Mouse (Mus musculus) lung, adult 18-20 months (tissue): ENCODE measurements around the gene Tor2a.
A peak's percentile ranks its signal among the peaks of the same experiment; 100 is the strongest.

Experiments used
- DNase-seq, 2 experiments: peaks; one replicate each; pipeline ENCODE4 v3.0.0; 2022; ENCODE audit warnings: mixed read lengths in 2 of 2

Gene Tor2a

DNA sequence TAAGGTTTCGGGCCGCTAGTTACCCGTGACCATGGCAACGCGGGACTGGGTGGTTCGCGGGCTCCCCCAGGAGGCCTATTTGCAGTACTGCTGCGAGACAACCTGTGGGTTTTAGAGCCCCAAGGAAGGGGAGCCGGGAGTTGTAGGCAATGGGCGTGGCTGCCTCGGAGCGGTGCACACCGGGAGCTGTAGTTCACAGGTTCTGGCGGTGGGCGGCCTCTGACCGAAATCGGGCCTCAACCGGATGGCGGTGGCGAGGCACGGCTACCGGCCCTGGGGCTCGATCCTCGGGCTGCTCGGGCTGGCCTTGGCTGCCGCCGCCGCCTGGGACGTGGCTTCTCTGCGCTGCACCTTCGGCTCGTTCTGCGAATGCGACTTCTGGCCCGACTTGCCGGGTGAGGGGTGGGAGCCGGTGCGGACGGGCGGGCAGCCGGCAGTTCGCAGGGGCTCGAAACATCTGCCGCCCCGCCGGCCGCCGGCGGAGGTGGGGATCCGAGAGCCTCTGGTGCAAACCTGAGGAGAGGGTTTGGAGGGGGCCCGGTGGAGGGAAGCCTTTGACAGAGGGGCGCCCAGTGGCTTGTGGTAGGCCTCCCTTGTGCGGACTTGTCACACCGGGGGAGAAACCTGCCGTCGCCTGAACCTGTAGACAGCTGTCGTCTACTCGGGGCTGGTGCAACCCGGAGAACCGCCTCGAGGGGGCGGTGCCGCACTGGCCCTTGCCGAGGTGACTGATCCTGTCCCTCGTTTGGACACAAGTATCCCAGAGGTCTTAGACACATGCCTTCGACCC, at the start of gene Tor2a:
Gene Tor2a, plus strand, starts transcription at position 179 of the 790 bp plus-strand sequence.
- DNase-seq = peak; percentile 98 to 99

DNA sequence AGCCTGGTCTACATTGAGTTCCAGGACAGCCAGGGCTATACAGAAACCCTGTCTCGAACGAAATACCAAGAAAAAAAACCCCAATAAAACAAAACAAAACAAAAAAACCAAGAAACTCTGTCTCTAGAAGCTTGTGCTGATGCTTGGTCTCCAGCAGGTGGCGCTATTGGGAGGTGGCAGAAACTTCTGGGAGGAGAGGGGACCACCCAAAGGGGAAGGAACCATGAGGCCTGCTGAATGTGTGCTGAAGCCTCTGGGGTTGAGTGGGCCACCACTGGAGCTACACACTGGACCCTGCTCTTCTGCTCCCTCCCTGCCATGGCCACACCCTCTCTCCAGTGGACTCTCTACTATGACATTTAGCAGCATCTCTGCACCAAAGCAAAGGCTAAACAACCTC, 48.4 kb upstream of the Tor2a start:
- DNase-seq = no peak

DNA sequence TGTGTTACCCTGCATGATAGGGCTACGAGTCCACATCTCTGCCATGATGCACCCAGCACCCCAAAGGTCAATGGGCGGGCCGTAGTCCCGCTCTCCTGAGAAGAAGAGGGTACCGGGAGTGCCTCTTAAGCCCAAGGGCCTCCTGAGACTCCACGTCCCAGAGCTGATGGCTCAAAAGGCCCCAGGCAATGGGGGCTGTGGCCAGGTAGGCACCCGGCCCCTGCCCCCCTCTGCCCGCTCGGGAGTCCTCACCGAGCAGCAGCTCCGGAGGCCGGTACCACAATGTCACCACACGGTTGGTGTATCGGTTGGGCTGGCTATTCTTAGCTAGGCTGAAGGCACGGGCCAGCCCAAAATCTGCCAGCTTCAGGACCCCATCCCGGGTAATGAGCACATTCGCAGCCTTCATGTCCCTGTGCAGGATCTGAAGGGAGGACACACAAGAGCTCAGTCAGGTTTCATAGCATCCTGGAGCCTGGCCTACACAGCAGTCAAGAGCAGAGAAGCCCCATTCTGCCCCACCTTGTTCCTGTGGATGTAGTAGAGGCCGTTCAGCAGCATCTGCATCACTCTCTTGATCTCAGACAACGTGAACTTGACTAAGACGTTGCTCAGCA, 47.4 kb upstream of the Tor2a start:
- no peak for DNase-seq

DNA sequence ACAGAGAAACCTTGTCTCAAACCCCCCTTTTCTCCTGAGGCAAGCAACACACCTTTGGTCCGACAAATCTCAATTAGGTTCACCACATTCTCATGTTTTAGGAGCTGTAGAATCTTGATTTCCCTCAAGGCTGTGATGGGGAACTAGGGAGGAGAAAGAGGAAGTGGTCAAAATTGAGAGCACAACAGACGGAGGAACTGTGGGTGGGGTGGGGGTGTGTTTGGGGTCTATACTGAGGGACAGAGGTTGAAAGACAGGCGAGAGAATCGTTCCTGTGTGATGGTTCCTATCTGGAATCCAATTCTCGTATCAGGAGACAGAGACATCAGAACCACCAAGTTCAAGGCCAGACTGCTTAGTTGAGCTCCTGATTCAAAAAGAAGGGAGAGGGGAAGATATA, 46.6 kb upstream of the Tor2a start:
- no peak for DNase-seq

DNA sequence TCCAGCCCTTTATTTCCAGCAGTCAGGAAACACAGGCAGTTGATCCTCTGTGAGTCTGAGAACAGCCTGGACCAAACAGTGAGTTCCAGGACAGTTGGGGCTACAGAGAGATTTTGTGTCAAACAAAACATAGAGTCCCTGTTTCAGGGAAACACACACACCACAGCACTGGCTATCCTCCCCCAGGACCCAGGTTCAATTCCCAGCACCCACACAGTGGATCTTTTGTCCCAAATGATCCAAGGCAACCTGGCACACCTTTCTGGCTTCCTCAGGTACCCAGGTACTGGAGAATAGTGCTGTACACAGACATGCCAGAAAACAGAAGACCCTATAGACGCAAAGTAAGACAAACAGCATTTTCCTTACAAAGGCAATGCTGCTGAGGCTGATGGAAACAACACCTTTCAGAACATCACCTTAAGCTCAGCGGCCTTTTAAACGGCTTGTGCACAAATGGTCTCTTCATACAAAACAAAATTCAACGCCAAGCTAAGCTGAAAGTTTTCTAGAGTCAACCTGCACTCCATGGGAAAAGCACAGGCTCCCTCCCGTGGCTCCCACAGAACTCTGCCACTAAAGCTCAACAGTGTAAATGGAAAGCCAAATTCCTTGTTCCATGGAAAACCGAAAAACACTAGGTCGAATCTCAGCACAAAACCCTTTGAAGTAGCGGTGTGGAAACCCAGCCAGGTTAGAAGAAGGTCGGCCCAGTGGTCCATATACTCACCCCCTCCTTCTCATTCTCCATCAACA, 45.6 kb upstream of the Tor2a start:
- DNase-seq = no peak

DNA sequence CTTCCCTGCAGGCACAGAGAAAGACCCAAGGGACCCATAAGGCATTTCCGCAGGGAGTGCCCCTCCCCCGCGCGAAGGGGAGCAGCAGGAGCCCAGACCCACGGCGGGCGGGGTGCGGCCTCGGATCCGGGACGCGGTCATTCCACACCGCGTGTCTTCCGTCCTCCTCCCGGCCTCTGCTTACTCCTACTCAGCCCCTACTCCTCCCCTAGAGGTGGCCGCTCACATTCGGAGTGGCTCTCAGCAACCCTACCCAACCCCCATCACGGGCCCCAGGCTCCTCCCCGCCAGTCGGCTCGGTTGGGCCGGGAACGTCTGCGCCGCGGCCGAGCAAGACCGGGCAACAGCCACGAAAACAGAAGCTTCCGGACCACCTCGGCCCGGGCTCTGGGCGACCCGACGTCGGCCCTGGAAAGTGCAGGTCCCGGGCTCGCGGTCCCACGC, 44.9 kb upstream of the Tor2a start:
- DNase-seq = peak; percentile 73 to 79

DNA sequence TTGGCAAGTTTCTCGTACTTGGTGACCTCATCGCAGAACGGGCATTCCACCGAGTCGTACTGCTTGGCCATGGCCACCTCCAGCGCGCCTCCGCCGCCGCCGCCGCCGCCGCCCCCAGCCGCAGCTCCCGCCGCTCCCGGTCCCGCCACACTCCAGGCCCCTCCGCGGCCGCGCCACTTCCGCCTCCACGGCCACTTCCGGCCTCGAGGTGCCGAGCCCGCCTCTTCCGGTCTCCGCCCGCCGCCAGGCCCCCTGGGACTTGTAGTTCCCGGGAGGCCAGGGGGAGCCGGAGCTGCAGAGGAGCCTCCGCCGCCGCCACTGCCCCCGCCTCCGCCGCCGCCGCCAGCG, 44.5 kb upstream of the Tor2a start:
- DNase-seq = peak; percentile 94 to 95

DNA sequence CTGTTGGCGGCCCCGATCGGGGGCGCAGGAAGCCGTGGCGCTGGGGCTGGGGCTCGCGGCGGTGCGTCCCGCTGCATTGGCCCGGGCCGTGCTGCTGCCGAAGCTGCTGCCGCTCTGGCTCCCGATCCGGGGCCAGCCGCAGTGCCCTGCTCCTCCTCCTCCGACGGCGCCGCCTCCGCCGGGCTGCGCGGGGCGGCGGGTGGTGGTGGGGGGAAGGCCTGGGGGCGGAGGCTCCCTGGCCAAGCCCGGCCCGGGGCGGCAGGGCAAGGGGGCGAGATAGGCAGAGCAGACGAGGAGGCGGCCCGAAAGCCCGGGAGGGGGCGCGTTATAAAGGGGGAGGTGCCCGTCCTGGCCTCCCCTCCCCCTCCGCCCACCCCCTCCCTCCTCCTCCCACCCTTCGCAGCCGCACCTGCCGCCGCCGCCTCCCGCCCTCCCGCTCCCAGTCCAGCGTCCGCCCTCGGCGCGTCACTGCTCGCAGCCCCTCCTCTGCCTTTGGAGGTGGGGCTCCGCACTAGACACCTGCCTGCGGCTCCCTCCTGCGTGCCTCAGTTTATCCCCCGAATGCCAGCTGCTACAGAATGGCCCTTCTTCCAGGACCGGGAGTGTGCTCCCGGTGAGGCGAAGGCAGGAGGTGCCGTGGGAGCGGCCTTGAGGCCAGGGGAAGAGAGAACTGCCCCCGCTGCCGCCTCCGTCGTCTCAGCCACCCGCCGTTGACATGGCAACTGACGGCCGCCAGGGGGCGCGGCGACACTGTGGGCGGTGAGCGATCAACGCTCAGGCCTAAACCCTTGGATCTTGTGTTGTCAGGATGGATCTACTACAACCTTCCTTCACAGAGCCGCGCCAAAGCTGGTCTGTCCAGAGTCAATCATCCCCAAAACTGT, 43.9 kb upstream of the Tor2a start, which contains the start of gene Cdk9:
Gene Cdk9, minus strand, starts transcription at position 143 of the 884 bp plus-strand sequence.
- DNase-seq = peak; percentile 91 to 92

DNA sequence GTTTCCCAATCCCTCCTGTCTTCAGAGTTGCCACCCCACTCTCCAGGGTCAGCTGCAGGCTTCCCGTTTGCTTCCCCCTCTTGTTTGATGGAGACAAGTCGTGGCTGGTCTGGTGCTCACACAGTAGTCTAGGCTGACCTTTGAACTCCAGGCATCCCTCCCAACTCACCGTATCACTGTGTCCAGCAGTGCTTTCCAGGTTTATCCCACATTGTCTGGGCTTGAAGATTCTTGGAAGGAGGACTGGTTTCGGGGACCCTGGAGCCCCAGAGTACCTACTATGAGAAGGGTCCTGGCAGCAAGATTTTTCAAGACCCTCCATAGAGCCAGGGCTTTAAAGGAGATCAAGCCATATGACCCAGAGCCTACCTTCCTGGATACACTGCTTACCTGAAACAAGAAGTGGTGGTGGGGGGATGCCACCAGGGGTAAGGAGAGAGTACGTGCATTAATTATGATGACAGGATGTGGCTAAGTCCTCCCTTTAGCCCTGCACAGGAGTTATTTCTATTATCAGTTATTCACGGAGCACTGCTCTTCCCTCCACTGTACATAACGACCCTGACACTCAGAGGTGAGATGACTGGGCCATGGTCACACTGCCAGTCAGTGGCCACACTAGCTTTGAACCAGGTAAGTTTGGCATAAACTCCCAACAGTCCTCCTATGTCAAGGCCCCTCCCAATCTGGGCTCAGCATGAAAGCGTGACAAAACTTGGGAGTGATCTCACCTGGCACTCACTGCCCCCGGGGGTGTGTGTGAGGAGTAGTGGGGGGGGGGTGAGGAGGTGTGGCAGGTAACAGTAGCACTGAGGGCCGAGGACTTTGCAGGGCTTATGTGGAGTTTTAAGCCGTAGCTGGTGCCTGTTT, 42.7 kb upstream of the Tor2a start:
- DNase-seq = no peak

DNA sequence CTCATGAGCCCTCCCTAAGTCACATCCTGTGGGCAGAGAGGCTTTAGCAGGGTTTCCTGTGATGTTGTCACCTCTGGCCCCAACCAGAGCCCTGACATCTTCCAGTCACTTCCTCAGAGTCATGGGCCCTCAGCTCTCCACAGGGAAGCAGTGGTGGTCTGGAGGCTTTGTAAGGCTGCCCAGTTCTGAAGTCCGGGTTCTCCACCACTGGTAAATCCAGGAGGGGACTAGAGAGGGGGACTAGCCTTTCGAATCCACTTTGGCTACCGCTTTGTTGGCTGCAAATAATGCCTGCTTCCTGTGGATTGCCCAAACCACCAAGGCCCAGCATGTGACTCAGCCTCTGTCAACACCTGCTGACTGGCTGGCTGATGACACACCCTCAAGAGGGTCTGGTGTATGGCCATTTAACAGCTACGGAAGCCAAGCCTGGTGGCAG, 42.0 kb upstream of the Tor2a start:
- DNase-seq = peak; percentile 72 to 75

DNA sequence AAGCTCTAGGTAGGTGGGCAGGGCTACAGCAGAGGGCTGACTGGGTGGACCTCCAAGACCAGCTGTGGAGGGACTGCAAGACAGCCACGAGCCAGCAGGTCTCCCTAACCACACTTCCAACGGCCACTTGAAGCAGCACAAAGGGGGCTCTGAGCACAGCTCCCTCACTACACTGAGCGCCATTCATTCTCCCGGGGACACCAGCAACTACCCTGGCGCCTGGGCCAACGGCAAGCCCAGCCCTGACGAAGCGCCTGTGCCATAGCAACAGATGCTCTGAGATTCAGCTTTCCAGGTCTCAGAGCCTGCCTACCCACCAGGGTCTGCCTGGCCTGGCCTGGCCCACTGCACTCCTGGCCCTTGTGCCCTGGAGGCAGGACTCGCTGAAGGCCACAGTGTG, 38.3 kb upstream of the Tor2a start:
- DNase-seq = no peak

DNA sequence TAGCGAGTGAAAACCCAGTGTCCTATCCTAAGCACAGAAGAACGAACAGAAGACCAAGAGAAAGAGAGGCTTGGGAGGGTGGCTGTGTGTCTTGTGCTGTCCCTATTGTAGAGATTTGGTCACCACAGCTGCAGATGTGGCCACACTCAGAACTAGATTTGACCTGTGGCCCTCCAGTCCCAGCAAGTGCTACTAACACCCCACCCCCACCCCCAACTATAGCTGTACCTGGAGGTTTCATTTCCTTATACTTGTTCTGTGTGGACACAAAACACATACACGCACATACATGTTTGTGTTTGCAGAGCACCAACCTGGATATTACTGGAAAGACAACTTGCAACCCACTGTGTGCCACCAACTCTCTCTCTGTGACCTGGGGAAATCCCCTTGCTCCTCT, 37.0 kb upstream of the Tor2a start:
- DNase-seq = no peak

DNA sequence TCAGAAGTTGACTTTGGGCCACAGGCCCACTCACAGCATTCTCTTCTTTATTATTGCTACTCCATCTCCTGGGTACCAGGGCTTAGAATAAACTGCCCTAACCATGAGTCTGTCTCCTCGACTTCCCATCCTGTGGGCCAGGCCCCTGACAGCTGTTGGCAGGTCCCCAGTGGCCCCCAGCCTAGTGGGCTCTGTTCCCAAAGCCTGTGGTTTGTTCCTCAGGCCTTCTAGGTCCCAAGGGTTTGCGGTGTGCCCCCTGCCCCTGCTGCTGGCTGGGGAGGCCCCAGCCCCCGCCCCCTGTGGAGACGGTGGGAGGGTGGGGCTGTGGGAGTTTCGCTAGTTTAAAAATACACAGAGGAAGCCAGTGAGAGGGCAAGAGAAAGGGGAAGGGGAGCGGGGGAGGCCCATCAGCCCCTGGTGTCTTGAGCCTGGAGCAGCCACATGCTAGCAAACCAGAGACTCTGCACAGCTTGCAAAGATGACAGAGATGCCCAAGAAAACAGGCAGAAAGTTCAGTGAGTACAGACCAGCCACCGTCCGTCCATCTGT, 36.3 kb upstream of the Tor2a start, which contains the start of gene Sh2d3c:
Gene Sh2d3c, plus strand, starts transcription at position 375 of the 549 bp plus-strand sequence.
- peak in 1 of 2 experiments; percentile 52 for DNase-seq

DNA sequence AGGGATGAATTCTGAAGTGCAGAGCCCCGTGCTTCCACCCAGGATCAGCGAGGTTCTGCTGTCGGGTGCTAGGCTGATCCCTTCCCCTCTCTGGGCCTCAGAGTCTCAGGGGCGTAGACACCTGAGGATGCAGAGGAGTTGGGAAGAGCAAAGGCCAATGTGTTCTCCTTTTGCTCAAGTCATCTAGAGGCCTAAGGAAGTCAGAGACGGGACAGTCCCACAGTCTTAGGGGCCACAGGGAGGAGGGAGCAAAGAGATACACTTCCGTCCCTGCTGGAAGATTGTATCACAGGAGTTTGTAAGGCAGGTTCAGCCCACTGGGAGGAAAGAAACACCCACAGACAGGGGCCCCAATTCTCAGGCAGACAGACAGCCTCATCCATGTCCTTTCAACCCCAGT, 35.0 kb upstream of the Tor2a start:
- DNase-seq = no peak

DNA sequence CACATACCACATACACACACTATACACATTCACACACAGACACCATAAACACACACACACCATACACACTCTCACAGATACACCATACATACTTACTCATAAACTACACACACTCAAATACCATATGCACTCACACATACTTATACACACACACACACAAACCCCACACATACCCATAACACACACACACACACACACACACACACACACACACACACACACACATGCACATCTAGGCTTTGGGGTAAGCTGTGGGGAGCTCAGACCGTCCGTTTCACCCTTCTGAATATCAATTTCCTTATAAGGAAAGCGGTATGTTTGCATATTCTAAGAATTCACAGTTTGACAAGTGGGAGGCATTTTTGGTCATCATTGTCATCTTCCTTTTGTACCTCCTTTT, 34.5 kb upstream of the Tor2a start:
- no peak for DNase-seq

DNA sequence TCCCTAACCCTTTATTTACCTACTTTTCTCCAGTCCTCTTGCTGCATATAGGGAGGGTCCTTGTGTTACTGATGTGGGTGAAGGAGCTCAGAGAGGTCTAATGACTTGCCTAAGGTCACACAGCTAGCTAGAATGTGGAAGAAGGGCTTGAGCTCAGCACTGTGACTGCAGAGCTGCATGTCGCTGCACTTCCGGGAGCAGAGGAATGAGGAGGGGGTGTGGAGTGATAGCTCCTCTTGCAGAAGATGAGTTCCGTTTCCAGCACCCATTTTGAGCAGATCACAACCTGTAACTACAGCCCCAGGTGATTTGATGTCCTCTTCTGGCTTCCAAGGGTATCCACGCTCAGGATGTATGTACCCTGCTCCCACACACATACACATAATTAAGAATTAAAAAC, 32.9 kb upstream of the Tor2a start:
- DNase-seq = no peak

DNA sequence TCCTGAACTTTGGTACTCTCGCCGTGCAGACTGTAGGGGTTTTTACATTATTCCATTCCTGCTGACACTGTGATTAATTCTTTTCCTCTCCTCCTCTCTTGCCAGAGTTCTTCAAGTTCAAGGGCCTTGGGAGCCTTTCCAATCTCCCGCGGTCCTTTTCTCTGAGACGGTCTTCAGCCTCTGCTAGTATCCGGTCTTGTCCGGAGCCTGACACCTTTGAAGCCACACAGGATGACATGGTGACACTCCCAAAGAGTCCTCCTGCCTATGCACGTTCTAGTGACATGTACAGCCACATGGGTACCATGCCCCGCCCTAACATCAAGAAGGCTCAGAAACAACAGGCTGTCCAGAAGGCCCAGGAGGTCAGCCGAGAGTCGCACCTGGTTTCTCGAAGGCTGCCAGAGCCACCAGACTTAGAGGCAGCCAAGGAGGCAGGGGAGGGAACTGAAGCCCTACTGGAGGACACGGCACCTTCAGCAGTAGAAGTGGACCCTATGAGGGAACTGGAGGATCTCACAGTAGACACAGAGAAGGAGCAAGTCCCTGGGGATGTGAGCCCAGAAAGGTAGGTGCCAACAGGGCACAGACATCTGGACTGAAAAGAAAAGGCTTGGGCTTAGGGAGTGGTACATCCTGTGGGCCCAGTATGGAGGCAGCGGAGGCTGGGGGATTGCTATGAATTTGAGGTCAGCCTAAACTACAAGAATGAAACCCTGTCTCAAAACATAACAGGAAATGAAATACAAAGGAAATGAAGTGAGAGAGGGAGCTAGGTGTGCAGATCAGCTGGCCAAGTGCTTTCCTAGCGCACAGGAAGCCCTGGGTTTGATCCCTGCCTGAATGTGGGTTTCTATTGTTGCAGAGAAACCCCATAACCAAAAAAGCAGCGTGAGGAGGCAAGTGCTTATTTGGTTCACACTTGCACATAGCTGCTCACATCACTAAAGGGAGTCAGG, 31.9 kb upstream of the Tor2a start:
- DNase-seq = no peak

DNA sequence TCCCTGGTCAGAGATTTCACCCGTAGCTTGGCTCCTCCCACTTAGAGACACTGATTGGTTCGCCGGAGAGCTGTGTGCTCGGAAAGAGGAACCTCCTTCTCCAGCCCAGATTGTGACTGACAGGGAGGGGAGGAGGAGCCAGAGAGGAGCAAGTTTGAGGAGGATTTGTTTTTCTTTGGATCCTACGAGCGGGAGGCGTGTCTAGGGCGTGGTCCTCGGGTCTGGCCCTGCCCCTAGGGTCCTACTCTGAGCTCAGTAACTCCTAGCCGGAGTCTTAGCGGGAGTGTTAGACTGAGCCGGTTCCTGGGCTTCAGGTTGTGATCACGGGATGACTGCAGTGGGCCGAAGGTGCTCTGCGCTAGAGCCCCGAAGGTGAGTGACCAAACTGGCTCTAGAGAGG, 29.6 kb upstream of the Tor2a start:
- peak; percentile 97 to 98 for DNase-seq

DNA sequence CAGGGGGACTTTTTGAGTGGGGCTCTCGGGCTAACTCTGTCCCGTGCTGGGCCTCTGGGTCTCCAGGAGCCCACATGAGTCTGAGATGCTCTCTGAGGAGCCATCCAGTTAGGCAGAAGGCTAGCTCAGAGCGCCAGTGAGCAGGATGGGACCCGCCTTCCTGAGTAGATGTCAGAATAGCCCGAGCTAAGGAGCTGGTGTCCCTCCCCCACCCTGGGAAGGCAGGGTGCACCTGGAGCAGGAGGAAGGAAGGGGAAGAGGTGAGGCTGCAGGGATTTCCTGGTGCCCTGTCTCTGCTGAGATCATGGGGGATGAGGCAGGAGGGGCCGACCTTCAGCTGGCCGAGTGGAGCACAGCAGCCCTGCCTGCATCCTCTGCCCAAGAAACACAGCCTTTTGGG, 28.6 kb upstream of the Tor2a start:
- peak; percentile 62 to 74 for DNase-seq

DNA sequence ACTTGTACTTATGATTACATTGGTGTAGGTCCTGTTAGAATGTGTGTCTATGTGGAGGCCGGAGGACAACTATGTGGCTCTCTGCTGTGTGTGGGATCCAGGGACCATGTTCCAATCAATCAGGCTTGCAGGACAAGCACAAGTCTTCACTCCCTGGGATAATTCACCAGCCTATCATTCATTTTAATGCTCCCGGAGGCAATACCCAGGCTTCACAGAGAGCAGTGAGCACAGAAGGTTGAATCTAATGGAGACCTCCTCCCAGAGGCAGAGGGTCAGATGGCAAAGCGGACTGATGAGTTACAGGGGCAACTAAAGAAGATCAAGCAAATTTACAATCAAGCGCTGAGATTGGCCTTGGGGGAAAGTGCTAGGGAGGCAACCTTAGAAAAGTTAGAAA, 27.5 kb upstream of the Tor2a start:
- no peak for DNase-seq
